8 mouse cellular contexts compared by ENCODE assay signal in the genomic region with DNA sequence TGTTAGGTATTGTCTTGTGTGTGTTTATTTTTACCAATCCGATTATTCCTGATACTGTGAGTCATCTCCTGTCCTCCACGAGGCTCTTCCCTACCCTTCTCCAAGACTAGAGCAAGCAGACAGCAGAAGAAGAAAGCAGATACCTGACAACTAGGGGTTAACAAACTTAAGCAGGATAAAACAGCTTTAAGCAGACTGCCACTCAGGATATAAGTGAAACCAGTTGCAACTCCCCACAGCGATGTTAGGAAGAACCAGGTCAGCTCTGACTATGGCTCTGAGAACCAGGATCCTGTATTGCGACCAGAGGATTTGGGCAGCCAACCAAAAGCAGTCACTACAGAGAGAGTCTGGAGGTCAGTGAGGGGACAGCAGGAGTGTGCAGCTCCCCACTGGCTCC. TPM values are rescaled to one million over a fixed set of nuclear protein-coding genes. Genes with fewer than 3 reads are reported as not detected.
DNase-seq lines count a peak whose midpoint lies in the region; TF ChIP-seq lines count a peak whose summit lies in the region.
"Had no signal": no experiment of that assay in that cellular context is flagged by ENCODE, and none has a peak within 500 bp of the region (broad histone marks: within the 10 kb centered on the region; RNA-seq: fewer than 3 reads in every experiment).

No protein-coding gene starts in this region.

- no peak for DNase-seq in layer of hippocampus, adult 2 months (ENCODE audit: low spot score in 2 of 2)
- DNase-seq in layer of hippocampus, postnatal 14 days (ENCODE audit: low spot score in 2 of 2) = no peak
- DNase-seq in NIH3T3 (ENCODE audit: low read depth) = peak; percentile 57
- DNase-seq in induced T-regulatory cell, adult 2 months (ENCODE audit: low read depth) = peak; percentile 18
- DNase-seq in cerebellum, postnatal 25 days = no peak
- no peak for DNase-seq in embryo, embryonic 9.5 days (ENCODE audit: extremely low spot score)
- DNase-seq: gastrocnemius, postnatal 25 days had no signal

- no peak for TF ChIP-seq CTCF in layer of hippocampus, adult 2 months (conservative IDR thresholded peaks at IDR 0.05)
- TF ChIP-seq CTCF in olfactory bulb, adult 2 months (IDR thresholded peaks at IDR 0.05; ENCODE audit: insufficient read depth, low read depth, low read length) = no peak

- no peak overlapping the region; the same call in 1 of the 2 replicates for H3K4me3 ChIP-seq in layer of hippocampus, adult 2 months
- 0 out of 2 replicates have a peak overlapping the region, but pooled peaks have one; percentile 8 for H3K4me3 ChIP-seq in olfactory bulb, adult 2 months (ENCODE audit: insufficient read depth, low read depth, low read length)

- H3K27ac ChIP-seq in layer of hippocampus, adult 2 months = peak overlapping the region; percentile 100; the same call in 1 of the 2 replicates
- peak overlapping the region; percentile 67 for H3K27ac ChIP-seq in olfactory bulb, adult 2 months (ENCODE audit: insufficient read depth, low read depth, low read length)

- 43% methylated on average over 4 of the region's 4 CpGs for WGBS in olfactory bulb, adult 2 months

- peaks cover 25% of the 10 kb centered on the region for H3K4me1 ChIP-seq in olfactory bulb, adult 2 months (ENCODE audit: control insufficient read depth, insufficient read depth, low read length)

- no peak for TF ChIP-seq POLR2A in olfactory bulb, adult 2 months (IDR thresholded peaks at IDR 0.05; ENCODE audit: insufficient read depth, low read depth, low read length)

RNA-seq across cellular contexts. Expression of gene Flcn, which starts 1.4 kb away (rescaled TPM):
- total RNA-seq in layer of hippocampus, adult 2 months (2021) = 10 to 100 TPM; 44.8 to 46.9 TPM
- 10 to 100 TPM; 34.6 to 40.1 TPM for total RNA-seq in layer of hippocampus, postnatal 14 days (2021)
- not detected in 2 replicates for polyA plus RNA-seq in olfactory bulb, adult 2 months (2012; ENCODE audit: insufficient read depth, insufficient read length, low replicate concordance, missing spikeins)

RNA-seq across cellular contexts. Expression of gene Pld6, which starts 23.8 kb away (rescaled TPM):
- total RNA-seq in layer of hippocampus, adult 2 months (2021) = 1 to 10 TPM in 1 of 2 experiments, under 1 TPM in 1; 0.69 to 1.2 TPM
- under 1 TPM; 0.91 to 0.92 TPM for total RNA-seq in layer of hippocampus, postnatal 14 days (2021)
- not detected in 2 replicates for polyA plus RNA-seq in olfactory bulb, adult 2 months (2012; ENCODE audit: insufficient read depth, insufficient read length, low replicate concordance, missing spikeins)
- total RNA-seq: gastrocnemius, postnatal 25 days had no signal

RNA-seq across cellular contexts. Expression of gene Nt5m, which starts 28.0 kb away (rescaled TPM):
- total RNA-seq in layer of hippocampus, adult 2 months (2021) = 10 to 100 TPM; 56.1 to 59.6 TPM
- 10 to 100 TPM; 60.5 to 63.3 TPM for total RNA-seq in layer of hippocampus, postnatal 14 days (2021)
- polyA plus RNA-seq in olfactory bulb, adult 2 months (2012; ENCODE audit: insufficient read depth, insufficient read length, low replicate concordance, missing spikeins) = not detected in 2 replicates

RNA-seq across cellular contexts. Expression of gene Cops3, which starts 28.4 kb away (rescaled TPM):
- total RNA-seq in layer of hippocampus, adult 2 months (2021) = 10 to 100 TPM; 75.1 to 80.5 TPM
- total RNA-seq in layer of hippocampus, postnatal 14 days (2021) = 10 to 100 TPM; 69.7 to 72.3 TPM
- polyA plus RNA-seq in olfactory bulb, adult 2 months (2012; ENCODE audit: insufficient read depth, insufficient read length, low replicate concordance, missing spikeins) = not detected in 2 replicates

Comparison
In these comparisons a context has a peak if more than half of its experiments do, and no peak if none do; other contexts are left out.
1. DNase-seq: peak in NIH3T3 (single experiment) and induced T-regulatory cell, adult 2 months (single experiment); none in layer of hippocampus, adult 2 months (0 of 2), layer of hippocampus, postnatal 14 days (0 of 2), cerebellum, postnatal 25 days (0 of 2) and embryo, embryonic 9.5 days (single experiment).